Mouse (Mus musculus): ENCODE measurements around the gene Fpgs. TPM values are rescaled to one million over a fixed set of nuclear protein-coding genes. Genes with fewer than 3 reads are reported as not detected.

Fpgs gene
- polyA plus RNA-seq, 1 experiment from 2014 or later: 19.3 TPM

DNA sequence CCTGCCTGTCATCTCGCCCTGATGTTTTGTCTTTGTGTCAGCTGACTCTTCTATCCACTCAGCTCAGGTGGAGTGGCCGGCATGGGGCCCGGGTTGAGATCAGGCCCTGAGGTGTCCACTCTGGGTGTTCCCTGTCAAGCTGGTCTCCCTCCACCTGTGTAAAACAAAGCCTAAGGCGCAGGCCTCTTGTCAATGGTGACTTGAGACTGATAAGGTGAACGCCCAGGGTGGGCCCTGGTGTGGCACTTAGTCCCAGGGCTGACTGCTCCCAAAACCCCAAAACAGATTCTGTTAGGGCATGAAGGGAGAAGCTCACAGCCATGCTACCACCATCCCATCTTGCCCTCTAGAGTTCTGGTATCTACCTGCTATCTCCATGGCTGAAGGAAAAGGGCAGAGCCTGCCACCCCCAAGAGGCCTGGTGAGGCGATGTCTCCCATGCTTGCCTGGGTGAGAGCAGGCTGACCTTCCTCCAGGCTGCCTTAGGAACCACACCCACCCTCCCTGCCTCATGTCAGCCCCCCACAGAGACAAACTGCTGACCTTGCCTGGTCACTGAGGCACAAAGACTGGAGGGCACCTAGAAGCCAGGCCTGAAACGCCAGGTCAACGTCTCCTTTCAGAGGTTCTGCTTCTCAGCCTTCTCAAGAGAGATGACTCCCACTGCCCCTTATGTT is 59.0 kb downstream of the Fpgs start:
- no peaks in the 10 kb centered on the region for H3K36me3 ChIP-seq
- no peak overlapping the region for H3K27ac ChIP-seq (replicated peaks)
- no peak for ATAC-seq (ENCODE audit: low FRiP score)
- H3K4me3 ChIP-seq (replicated peaks): no peak overlapping the region
- 0 out of 2 replicates have a peak, but pooled peaks cover 9% of the 10 kb centered on the region for H3K4me1 ChIP-seq
- H3K9me3 ChIP-seq (replicated peaks): no peaks in the 10 kb centered on the region
- no peaks in the 10 kb centered on the region for H3K27me3 ChIP-seq (replicated peaks)
- WGBS: 88% methylated on average over 8 of the region's 8 CpGs
- no peak overlapping the region for H3K9ac ChIP-seq (replicated peaks)
- H3K4me2 ChIP-seq: no peak overlapping the region

DNA sequence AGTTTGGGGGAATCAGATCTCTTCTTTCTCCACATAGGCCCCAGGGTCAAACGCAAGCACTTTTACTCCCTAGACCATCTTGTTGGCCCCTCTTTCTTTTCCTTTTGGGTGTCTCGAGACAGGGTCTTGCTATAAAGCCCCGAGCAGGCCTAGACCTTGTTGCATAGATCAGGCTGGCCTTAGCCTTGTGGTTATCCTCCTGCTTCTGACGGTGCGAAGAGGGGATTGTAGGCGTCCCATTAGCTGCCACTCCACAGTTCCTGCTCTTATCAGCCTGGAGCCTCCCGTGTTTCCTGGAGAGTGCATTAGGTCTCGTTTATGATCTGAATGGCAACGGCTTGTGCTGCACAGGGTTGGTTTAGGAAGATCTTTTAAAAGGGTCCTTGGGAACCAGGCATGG is 59.9 kb downstream of the Fpgs start:
- WGBS: 83% methylated on average over 9 of the region's 9 CpGs
- Histone ChIP-seq H3K9me3 (replicated peaks) (no peaks in the 10 kb centered on the region), H3K27me3 (replicated peaks) (no peaks in the 10 kb centered on the region), H3K27ac (replicated peaks) (no peak overlapping the region), H3K9ac (replicated peaks) (no peak overlapping the region), H3K36me3 (no peaks in the 10 kb centered on the region), H3K4me1 (0 out of 2 replicates have a peak, but pooled peaks cover 9% of the 10 kb centered on the region), H3K4me3 (replicated peaks) (no peak overlapping the region), H3K4me2 (no peak overlapping the region)
- ATAC-seq (ENCODE audit: low FRiP score): no peak

DNA sequence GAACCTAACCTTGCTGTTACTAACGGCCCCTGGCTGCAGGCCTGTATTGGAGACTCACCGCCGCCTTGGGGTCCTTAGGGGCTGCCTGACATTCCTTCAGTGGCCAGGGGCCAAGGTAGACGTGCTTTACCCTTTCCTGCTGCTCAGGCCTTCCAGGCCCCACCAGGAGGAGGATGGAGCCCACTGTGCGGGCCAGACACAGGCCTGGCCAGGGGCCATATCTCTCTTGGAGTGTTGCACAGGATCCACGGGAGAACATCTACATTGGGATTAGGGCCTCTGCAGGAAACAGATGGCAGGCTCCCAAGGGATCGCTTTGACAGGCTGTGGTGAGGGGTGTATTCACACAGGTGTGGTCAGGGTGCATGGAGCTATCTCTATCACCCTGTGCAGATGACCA is 61.1 kb downstream of the Fpgs start:
- Histone ChIP-seq H3K4me3 (replicated peaks) (no peak overlapping the region), H3K27me3 (replicated peaks) (no peaks in the 10 kb centered on the region), H3K9me3 (replicated peaks) (no peaks in the 10 kb centered on the region), H3K27ac (replicated peaks) (no peak overlapping the region), H3K4me1 (peaks cover 13% of the 10 kb centered on the region; the same call in 1 of the 2 replicates), H3K4me2 (no peak overlapping the region), H3K9ac (replicated peaks) (no peak overlapping the region), H3K36me3 (no peaks in the 10 kb centered on the region)
- WGBS: 63% methylated on average over 7 of the region's 7 CpGs
- no peak for ATAC-seq (ENCODE audit: low FRiP score)

GRCm38 (mm10) chr2:32641810-32642209 is 62.1 kb downstream of the Fpgs start:
- Histone ChIP-seq H3K36me3 (no peaks in the 10 kb centered on the region), H3K27ac (replicated peaks) (no peak overlapping the region), H3K4me1 (peaks cover 14% of the 10 kb centered on the region; the same call in 1 of the 2 replicates), H3K9me3 (replicated peaks) (no peaks in the 10 kb centered on the region), H3K27me3 (replicated peaks) (no peaks in the 10 kb centered on the region), H3K9ac (replicated peaks) (no peak overlapping the region), H3K4me2 (no peak overlapping the region), H3K4me3 (replicated peaks) (no peak overlapping the region)
- WGBS: 89% methylated on average over 5 of the region's 5 CpGs
- ATAC-seq (ENCODE audit: low FRiP score): no peak

DNA sequence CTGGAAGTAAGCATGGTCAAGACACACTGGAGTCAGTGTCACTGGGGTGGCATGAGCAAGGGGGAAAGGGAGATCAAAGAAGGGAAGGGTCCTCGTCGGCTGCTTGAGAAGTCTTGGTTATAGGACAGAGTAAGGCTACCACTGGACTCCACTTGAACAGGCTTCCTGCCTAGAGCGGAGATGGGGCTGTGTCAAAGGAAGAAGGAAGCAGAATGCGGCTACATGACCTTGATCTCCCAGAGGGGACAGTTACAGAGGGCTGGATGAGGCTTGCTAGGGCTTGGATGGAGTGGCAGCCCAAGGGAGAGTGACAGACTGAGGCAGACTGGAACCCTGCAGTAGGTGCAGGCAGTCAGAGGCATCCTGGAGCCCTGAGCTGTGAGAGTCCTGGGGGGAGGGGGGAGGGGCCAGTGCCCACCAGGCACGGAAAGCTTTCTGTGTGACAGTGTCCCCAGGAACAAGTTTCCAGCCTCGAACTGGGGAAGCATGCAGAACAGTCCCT is 63.3 kb downstream of the Fpgs start:
- H3K36me3 ChIP-seq: no peaks in the 10 kb centered on the region
- H3K9me3 ChIP-seq (replicated peaks): no peaks in the 10 kb centered on the region
- peaks cover 9% of the 10 kb centered on the region; the same call in 1 of the 2 replicates for H3K4me1 ChIP-seq
- no peak overlapping the region for H3K4me3 ChIP-seq (replicated peaks)
- ATAC-seq (ENCODE audit: low FRiP score): no peak
- WGBS: 70% methylated on average over 6 of the region's 6 CpGs
- H3K4me2 ChIP-seq: no peak overlapping the region
- H3K27ac ChIP-seq (replicated peaks): no peak overlapping the region
- H3K27me3 ChIP-seq (replicated peaks): no peaks in the 10 kb centered on the region
- no peak overlapping the region for H3K9ac ChIP-seq (replicated peaks)

DNA sequence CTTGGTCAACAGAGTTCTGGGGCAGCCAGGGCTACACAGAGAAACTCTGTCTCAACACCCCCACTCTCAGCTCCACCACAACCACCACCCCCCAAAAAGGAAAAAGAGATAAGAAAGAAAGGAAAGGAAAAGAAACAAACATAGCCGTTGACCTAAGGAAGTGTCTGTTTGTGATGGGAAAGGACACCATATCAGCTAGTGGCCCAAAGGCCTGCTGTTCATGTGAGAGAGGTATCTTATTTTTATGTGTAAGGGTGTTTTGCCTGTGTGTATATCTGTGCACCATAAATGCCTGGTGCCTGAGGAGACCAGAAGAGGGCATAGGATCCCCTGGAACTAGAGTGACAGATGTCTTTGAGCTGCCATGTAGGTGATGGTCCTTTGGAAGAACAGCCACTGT is 64.3 kb downstream of the Fpgs start:
- WGBS: 89% methylated on average over 1 of the region's 1 CpGs
- no peak overlapping the region for H3K4me3 ChIP-seq (replicated peaks)
- no peaks in the 10 kb centered on the region for H3K27me3 ChIP-seq (replicated peaks)
- no peaks in the 10 kb centered on the region for H3K9me3 ChIP-seq (replicated peaks)
- no peak overlapping the region for H3K27ac ChIP-seq (replicated peaks)
- ATAC-seq (ENCODE audit: low FRiP score): no peak
- peaks cover 14% of the 10 kb centered on the region; the same call in 1 of the 2 replicates for H3K4me1 ChIP-seq
- H3K9ac ChIP-seq (replicated peaks): no peak overlapping the region
- H3K4me2 ChIP-seq: no peak overlapping the region
- H3K36me3 ChIP-seq: no peaks in the 10 kb centered on the region

DNA sequence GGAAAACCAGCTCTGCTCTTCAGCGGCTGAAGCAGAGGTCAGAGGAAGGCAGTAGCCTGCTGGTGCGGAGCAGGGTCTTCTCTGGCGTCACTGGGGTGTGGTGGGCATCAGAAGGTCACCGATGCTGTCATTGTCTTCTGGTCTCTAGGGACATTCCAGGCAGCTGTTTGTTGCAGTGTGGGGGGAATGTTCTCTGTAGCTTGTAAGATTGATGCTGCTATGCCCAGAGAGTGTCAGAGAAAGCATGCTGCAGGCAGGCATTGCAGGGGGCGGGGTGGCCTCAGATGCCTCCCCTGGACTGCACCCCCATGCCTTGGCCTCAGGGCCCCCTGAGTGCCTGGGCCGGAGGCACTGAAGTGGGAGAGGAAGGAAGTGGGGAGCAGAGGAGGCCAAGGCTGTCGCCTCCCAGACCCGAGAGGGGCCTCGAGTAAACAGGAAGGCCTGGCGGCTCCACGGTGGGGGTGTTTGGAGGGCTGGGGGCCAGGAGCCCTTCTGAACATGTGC is 66.1 kb downstream of the Fpgs start:
- Histone ChIP-seq H3K9me3 (replicated peaks) (no peaks in the 10 kb centered on the region), H3K9ac (replicated peaks) (no peak overlapping the region), H3K27me3 (replicated peaks) (no peaks in the 10 kb centered on the region), H3K27ac (replicated peaks) (0 out of 2 replicates have a peak overlapping the region, but pooled peaks have one; percentile 3), H3K4me2 (no peak overlapping the region; the same call in 1 of the 2 replicates), H3K4me3 (replicated peaks) (no peak overlapping the region), H3K4me1 (peaks cover 14% of the 10 kb centered on the region; the same call in 1 of the 2 replicates), H3K36me3 (peaks cover 5% of the 10 kb centered on the region; the same call in 1 of the 2 replicates)
- ATAC-seq (ENCODE audit: low FRiP score): no peak
- 40% methylated on average over 11 of the region's 11 CpGs for WGBS

- H3K4me2 ChIP-seq: no peak overlapping the region
- H3K9me3 ChIP-seq (replicated peaks): no peaks in the 10 kb centered on the region
- no peak overlapping the region for H3K9ac ChIP-seq (replicated peaks)
- H3K27me3 ChIP-seq (replicated peaks): no peaks in the 10 kb centered on the region
- H3K27ac ChIP-seq (replicated peaks): no peak overlapping the region
- H3K4me1 ChIP-seq: peaks cover 17% of the 10 kb centered on the region
- H3K4me3 ChIP-seq (replicated peaks): no peak overlapping the region
- 92% methylated on average over 7 of the region's 7 CpGs for WGBS
- no peak for ATAC-seq (ENCODE audit: low FRiP score)
- H3K36me3 ChIP-seq: peaks cover 5% of the 10 kb centered on the region; the same call in 1 of the 2 replicates
Measured at GRCm38 (mm10) chr2:32636617-32637016, 67.3 kb downstream of the Fpgs start.

GRCm38 (mm10) chr2:32634277-32635105 is 69.5 kb downstream of the Fpgs start:
- Histone ChIP-seq H3K27ac (replicated peaks) (0 out of 2 replicates have a peak overlapping the region, but pooled peaks have one; percentile 5), H3K4me1 (peaks cover 34% of the 10 kb centered on the region), H3K9me3 (replicated peaks) (no peaks in the 10 kb centered on the region), H3K9ac (replicated peaks) (no peak overlapping the region), H3K36me3 (peaks cover 5% of the 10 kb centered on the region; the same call in 1 of the 2 replicates), H3K4me3 (replicated peaks) (no peak overlapping the region), H3K27me3 (replicated peaks) (no peaks in the 10 kb centered on the region), H3K4me2 (no peak overlapping the region)
- WGBS: 88% methylated on average over 10 of the region's 10 CpGs
- ATAC-seq (ENCODE audit: low FRiP score): no peak

DNA sequence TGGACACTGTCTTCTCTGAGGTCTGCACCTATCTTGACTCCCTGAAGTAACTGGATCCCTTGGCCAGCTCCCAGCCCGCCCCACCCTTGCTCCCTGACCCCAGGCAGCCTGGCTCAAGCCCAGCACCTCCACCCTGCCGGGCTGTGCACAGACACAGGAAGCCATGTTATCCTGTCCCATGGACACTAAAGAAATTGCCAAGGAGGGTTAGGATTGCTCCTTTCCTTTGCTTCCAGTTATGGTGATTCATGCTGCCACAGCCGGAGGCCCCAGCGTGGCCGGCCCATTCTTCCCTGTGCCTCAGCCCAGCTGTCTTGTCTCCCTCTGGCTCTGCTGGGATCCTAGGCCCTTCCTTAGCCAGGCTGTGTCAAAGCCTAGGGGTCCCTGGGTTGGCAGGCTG is 70.3 kb downstream of the Fpgs start:
- H3K9me3 ChIP-seq (replicated peaks): no peaks in the 10 kb centered on the region
- no peak overlapping the region for H3K4me2 ChIP-seq
- H3K4me3 ChIP-seq (replicated peaks): no peak overlapping the region
- WGBS: 75% methylated on average over 5 of the region's 5 CpGs
- H3K4me1 ChIP-seq: peaks cover 42% of the 10 kb centered on the region
- no peak overlapping the region for H3K9ac ChIP-seq (replicated peaks)
- no peaks in the 10 kb centered on the region for H3K27me3 ChIP-seq (replicated peaks)
- H3K27ac ChIP-seq (replicated peaks): no peak overlapping the region
- H3K36me3 ChIP-seq: peaks cover 5% of the 10 kb centered on the region; the same call in 1 of the 2 replicates
- ATAC-seq (ENCODE audit: low FRiP score): no peak
